In the genomic region with DNA sequence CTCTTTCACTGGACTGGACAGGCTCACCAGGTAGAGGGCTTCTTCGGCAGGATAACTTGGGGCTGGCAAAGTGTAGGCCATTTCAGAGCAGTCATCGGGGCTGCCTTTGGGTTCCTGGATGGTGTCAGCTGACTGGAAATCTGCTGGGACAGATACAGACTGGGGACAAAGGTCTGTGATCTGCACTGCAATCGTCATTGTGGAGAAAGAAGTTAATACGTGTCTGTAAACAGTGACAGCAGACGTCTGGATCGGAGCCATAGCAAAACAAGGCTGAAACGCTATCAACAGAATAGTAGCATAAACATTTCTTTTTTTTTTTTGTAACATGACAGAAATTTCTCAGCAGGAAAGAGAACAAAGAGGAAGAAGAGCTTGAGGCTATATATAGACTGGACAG, we compare ENCODE assay signal across 12 mouse cellular contexts.
DNase-seq lines count a peak whose midpoint lies in the region; ATAC-seq and TF ChIP-seq lines count a peak whose summit lies in the region.
"Had no signal": no experiment of that assay in that cellular context is flagged by ENCODE, and none has a peak within 500 bp of the region (broad histone marks: within the 10 kb centered on the region; RNA-seq: fewer than 3 reads in every experiment).

No protein-coding gene starts in this region.

- H3K79me2 ChIP-seq in liver, adult 2 months (ENCODE audit: control insufficient read depth, insufficient read depth, low read length), result no peaks in the 10 kb centered on the region

- H3K4me3 ChIP-seq in liver, adult 2 months (ENCODE audit: insufficient read depth, low read depth, low read length), result no peak overlapping the region
- H3K4me3 ChIP-seq in kidney, embryonic 15.5 days (replicated peaks), result no peak overlapping the region
- H3K4me3 ChIP-seq in lung, adult 2 months (replicated peaks; ENCODE audit: extremely low read depth, low read depth, low read length), result no peak overlapping the region
- H3K4me3 ChIP-seq: forebrain, embryonic 15.5 days; hindbrain, embryonic 13.5 days; neural tube, embryonic 12.5 days had no signal

- no peak for TF ChIP-seq CTCF in liver, adult 2 months (IDR thresholded peaks at IDR 0.05; ENCODE audit: low read depth, low read length)
- TF ChIP-seq CTCF in lung, adult 2 months (IDR thresholded peaks at IDR 0.05; ENCODE audit: insufficient read depth, low read length), result no peak

- TF ChIP-seq POLR2A in liver, adult 2 months (IDR thresholded peaks at IDR 0.05; ENCODE audit: extremely low read depth, insufficient read depth, low read length), result no peak
- no peak for TF ChIP-seq POLR2A in lung, adult 2 months (IDR thresholded peaks at IDR 0.05; ENCODE audit: borderline replicate concordance, extremely low read depth, low read depth, low read length)

- H3K4me1 ChIP-seq in liver, adult 2 months (ENCODE audit: control insufficient read depth, insufficient read depth, low read length), result peaks cover 10% of the 10 kb centered on the region
- H3K4me1 ChIP-seq in kidney, embryonic 15.5 days, result peaks cover 14% of the 10 kb centered on the region
- peaks cover 30% of the 10 kb centered on the region for H3K4me1 ChIP-seq in lung, adult 2 months (ENCODE audit: control insufficient read depth, insufficient read depth, low read length)
- H3K4me1 ChIP-seq: forebrain, embryonic 15.5 days; hindbrain, embryonic 13.5 days; neural tube, embryonic 12.5 days had no signal

- WGBS in liver, adult 2 months, result 1% methylated on average over 7 of the region's 7 CpGs
- 48% methylated on average over 7 of the region's 7 CpGs for WGBS in kidney, embryonic 15.5 days
- 12% methylated on average over 7 of the region's 7 CpGs for WGBS in lung, adult 2 months

- peak overlapping the region; percentile 81 for H3K27ac ChIP-seq in liver, adult 2 months (replicated peaks; ENCODE audit: insufficient read depth, low read depth, low read length)
- no peak overlapping the region for H3K27ac ChIP-seq in kidney, embryonic 15.5 days
- H3K27ac ChIP-seq: forebrain, embryonic 15.5 days; hindbrain, embryonic 13.5 days; neural tube, embryonic 12.5 days had no signal

- no peak overlapping the region for H3K4me2 ChIP-seq in kidney, embryonic 15.5 days
- H3K4me2 ChIP-seq: forebrain, embryonic 15.5 days; hindbrain, embryonic 13.5 days; neural tube, embryonic 12.5 days had no signal

- H3K9me3 ChIP-seq in kidney, embryonic 15.5 days (replicated peaks), result no peaks in the 10 kb centered on the region
- H3K9me3 ChIP-seq: forebrain, embryonic 15.5 days; hindbrain, embryonic 13.5 days; neural tube, embryonic 12.5 days had no signal

- peak; percentile 98 for DNase-seq in liver, adult 2 months (ENCODE audit: extremely low read depth, low read depth, low spot score)
- DNase-seq in liver, result no peak
- peak; percentile 13 for DNase-seq in lung, adult 2 months
- no peak for DNase-seq in cerebellum, postnatal 4 days (ENCODE audit: low spot score in 2 of 2)
- no peak for DNase-seq in embryo, embryonic 11 days
- DNase-seq in layer of hippocampus, postnatal 10 days (ENCODE audit: low spot score in 2 of 2), result no peak
- DNase-seq in spleen, postnatal 36 days (ENCODE audit: low spot score in 2 of 2), result no peak
- DNase-seq: cerebellum, postnatal 10 days had no signal

- 0 out of 2 replicates have a peak, but pooled peaks have one; percentile 22 for ATAC-seq in kidney, embryonic 15.5 days (replicated peaks; ENCODE audit: low FRiP score)
- ATAC-seq: forebrain, embryonic 15.5 days had no signal

- H3K27me3 ChIP-seq in liver, adult 2 months (ENCODE audit: control insufficient read depth, insufficient read depth, low read length), result no peaks in the 10 kb centered on the region
- H3K27me3 ChIP-seq in kidney, embryonic 15.5 days, result no peaks in the 10 kb centered on the region
- H3K27me3 ChIP-seq: forebrain, embryonic 15.5 days; hindbrain, embryonic 13.5 days; neural tube, embryonic 12.5 days had no signal

- no peaks in the 10 kb centered on the region for H3K36me3 ChIP-seq in liver, adult 2 months (ENCODE audit: control insufficient read depth, insufficient read depth, low read length)
- no peaks in the 10 kb centered on the region for H3K36me3 ChIP-seq in kidney, embryonic 15.5 days
- H3K36me3 ChIP-seq: forebrain, embryonic 15.5 days; hindbrain, embryonic 13.5 days; neural tube, embryonic 12.5 days had no signal

- H3K9ac ChIP-seq in liver, adult 2 months (ENCODE audit: low read depth, low read length), result peak overlapping the region; percentile 22; the same call in 1 of the 2 replicates
- H3K9ac ChIP-seq in kidney, embryonic 15.5 days, result no peak overlapping the region
- H3K9ac ChIP-seq: forebrain, embryonic 15.5 days; hindbrain, embryonic 13.5 days; neural tube, embryonic 12.5 days had no signal

Comparison
In these comparisons a context has a peak if more than half of its experiments do, and no peak if none do; other contexts are left out.
1. DNase-seq: peak in liver, adult 2 months (single experiment) and lung, adult 2 months (single experiment); none in liver (single experiment), cerebellum, postnatal 4 days (0 of 2), embryo, embryonic 11 days (single experiment), layer of hippocampus, postnatal 10 days (0 of 2) and spleen, postnatal 36 days (0 of 2).